Mouse (Mus musculus): Measurements from ENCODE around the gene A230072I06Rik. TPM values are rescaled to one million over a fixed set of nuclear protein-coding genes. Genes with fewer than 3 reads are reported as not detected.

The A230072I06Rik gene
- polyA plus RNA-seq (2012; ENCODE audit: insufficient read depth, insufficient read length, missing spikeins), result not detected in 2 replicates

DNA sequence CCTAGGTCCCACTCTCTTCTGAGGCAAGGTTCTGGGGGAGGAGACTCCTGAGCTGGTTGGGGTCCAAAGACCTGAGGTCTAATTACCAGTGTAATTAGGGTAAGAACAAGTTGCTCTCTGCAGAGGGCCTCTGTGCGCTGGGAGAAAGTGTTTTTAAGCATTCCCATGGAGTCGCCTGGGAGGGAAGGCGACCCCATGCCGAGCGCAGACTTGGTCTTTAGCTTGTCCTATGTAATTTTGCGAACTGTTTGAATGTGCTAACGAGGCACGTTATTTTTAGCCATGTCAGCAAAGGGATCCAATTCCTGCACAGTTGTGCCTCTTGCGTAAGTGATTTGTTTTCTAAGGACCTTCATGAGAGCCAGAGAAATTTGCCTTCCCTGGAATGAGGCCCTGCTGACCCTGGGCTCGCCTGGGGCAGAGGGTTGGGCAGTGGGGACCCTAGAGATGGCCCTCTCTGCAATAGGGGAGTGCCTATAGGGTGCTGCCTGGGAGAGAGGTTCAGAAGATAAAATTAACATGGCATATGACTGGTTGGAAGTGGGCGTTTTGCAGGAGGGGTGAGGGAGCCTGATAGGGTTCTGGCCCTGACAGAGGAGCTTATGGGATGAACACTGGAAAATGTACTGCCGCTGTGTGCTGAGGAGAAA is at the start of gene A230072I06Rik:
Gene A230072I06Rik, plus strand, starts transcription at position 157 of the 650 bp plus-strand sequence.
- Histone ChIP-seq H3K27ac (replicated peaks; ENCODE audit: low read depth, low read length) (no peak within 1 kb of the TSS), H3K4me3 (ENCODE audit: insufficient read depth, low read depth, low read length) (no peak within 1 kb of the TSS), H3K4me1 (ENCODE audit: control insufficient read depth, insufficient read depth, insufficient read length, low read length) (no peaks in the 10 kb centered on the region)

DNA sequence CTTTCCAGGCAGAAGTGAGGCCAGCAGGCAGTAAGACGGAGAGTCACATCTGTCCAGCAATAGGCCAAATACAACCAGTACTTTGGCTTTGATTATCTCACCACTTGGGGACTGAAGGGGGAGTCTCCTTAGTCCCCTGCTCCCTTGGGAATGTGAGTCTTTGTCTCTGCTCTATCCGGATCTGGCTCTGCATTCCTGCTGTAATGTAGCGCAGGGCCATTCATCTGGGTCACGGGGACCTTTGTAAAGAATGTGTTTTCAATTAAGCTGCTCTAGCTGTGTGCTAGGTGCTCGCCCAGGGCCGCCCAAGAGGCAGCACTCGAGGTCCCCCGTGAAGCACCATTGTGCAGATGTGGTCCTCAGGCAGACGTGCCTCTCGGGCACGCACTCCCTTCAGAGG is 44.6 kb upstream of the A230072I06Rik start:
- no peaks in the 10 kb centered on the region for H3K4me1 ChIP-seq (ENCODE audit: control insufficient read depth, insufficient read depth, insufficient read length, low read length)
- H3K27ac ChIP-seq (replicated peaks; ENCODE audit: low read depth, low read length), result no peak overlapping the region
- no peak overlapping the region for H3K4me3 ChIP-seq (ENCODE audit: insufficient read depth, low read depth, low read length)

GRCm38 (mm10) chr8:12238775-12239174 is 39.8 kb upstream of the A230072I06Rik start:
- H3K27ac ChIP-seq (replicated peaks; ENCODE audit: low read depth, low read length), result no peak overlapping the region
- no peak overlapping the region for H3K4me3 ChIP-seq (ENCODE audit: insufficient read depth, low read depth, low read length)
- no peaks in the 10 kb centered on the region for H3K4me1 ChIP-seq (ENCODE audit: control insufficient read depth, insufficient read depth, insufficient read length, low read length)

GRCm38 (mm10) chr8:12240143-12240542 is 38.5 kb upstream of the A230072I06Rik start:
- Histone ChIP-seq H3K4me3 (ENCODE audit: insufficient read depth, low read depth, low read length) (no peak overlapping the region), H3K4me1 (ENCODE audit: control insufficient read depth, insufficient read depth, insufficient read length, low read length) (no peaks in the 10 kb centered on the region), H3K27ac (replicated peaks; ENCODE audit: low read depth, low read length) (no peak overlapping the region)

DNA sequence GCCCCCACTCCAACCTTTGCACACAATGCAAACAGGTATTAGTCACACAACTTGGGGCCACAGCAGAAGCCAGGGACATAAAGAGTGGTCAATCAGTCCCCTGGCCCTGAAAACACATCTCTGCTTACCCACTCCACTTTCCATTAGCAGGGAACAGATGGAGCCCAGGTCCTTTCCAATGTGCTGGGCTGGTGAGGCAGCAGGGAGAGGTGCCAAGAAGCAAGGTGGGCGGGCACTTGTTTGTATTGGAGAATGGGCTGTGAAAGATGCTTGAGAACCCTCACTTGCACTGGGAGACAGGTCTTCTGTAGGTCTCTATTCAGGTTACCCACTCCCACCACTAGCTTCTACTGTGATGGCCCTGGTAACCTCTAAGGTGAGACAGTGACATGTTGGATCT is 34.9 kb upstream of the A230072I06Rik start:
- no peaks in the 10 kb centered on the region for H3K4me1 ChIP-seq (ENCODE audit: control insufficient read depth, insufficient read depth, insufficient read length, low read length)
- H3K27ac ChIP-seq (replicated peaks; ENCODE audit: low read depth, low read length), result no peak overlapping the region

DNA sequence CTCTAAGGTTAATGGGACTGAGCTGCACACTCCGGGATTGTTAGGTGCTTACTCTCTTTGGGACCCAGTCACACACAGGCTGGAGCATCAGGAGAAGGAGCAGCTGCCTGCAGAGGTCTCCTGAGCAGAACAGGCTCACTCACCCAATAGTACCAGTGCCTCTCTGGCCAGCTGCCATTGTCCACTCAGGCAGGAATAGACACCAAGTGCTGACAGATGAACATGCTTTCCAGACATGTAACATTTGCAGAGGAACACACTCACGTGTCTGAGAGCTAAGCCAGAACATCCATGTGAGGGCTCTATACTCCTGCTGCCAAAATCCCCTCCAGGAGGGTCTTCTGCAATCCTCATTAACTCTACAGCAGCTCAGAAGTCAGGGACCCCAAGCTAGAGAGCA is 18.7 kb upstream of the A230072I06Rik start:
- H3K27ac ChIP-seq (replicated peaks; ENCODE audit: low read depth, low read length), result no peak overlapping the region
- H3K4me3 ChIP-seq (ENCODE audit: insufficient read depth, low read depth, low read length), result no peak overlapping the region
- no peaks in the 10 kb centered on the region for H3K4me1 ChIP-seq (ENCODE audit: control insufficient read depth, insufficient read depth, insufficient read length, low read length)

More for the DNA sequence above, 34.9 kb upstream of the A230072I06Rik start:
- H3K4me3 ChIP-seq (ENCODE audit: insufficient read depth, low read depth, low read length), result no peak overlapping the region

DNA sequence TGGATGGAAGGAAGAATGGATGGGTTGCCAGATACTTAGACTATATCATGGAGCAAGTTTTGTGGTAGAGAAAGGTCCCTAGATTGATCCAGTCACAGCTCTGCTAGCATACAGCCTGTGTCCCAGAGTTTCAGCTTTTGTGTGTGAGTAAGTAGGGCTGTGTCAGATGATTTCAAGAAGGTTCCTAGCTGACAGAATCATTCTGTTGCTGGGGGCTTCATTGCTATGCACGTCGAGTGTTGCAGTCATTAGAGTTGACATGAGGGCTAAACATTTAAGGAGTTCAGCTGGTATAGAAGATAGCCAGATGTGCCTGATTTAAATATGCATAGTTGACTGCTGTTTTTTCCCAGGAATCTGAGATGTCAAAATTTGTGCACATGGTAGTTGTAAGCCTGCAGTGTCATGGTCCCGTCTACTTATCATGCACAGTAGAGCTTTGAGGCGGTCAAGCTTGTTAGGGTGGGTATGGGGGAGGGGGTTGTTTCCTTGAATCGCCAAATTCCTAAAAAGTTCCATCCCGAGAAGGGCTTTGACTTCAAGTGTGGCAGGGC is 18.1 kb upstream of the A230072I06Rik start:
- H3K27ac ChIP-seq (replicated peaks; ENCODE audit: low read depth, low read length), result no peak overlapping the region
- no peak overlapping the region for H3K4me3 ChIP-seq (ENCODE audit: insufficient read depth, low read depth, low read length)
- no peaks in the 10 kb centered on the region for H3K4me1 ChIP-seq (ENCODE audit: control insufficient read depth, insufficient read depth, insufficient read length, low read length)

- no peaks in the 10 kb centered on the region for H3K4me1 ChIP-seq (ENCODE audit: control insufficient read depth, insufficient read depth, insufficient read length, low read length)
- H3K4me3 ChIP-seq (ENCODE audit: insufficient read depth, low read depth, low read length), result no peak overlapping the region
- no peak overlapping the region for H3K27ac ChIP-seq (replicated peaks; ENCODE audit: low read depth, low read length)
Measured at GRCm38 (mm10) chr8:12261556-12261955, 17.1 kb upstream of the A230072I06Rik start.

- Histone ChIP-seq H3K27ac (replicated peaks; ENCODE audit: low read depth, low read length) (no peak overlapping the region), H3K4me1 (ENCODE audit: control insufficient read depth, insufficient read depth, insufficient read length, low read length) (no peaks in the 10 kb centered on the region), H3K4me3 (ENCODE audit: insufficient read depth, low read depth, low read length) (no peak overlapping the region)
Measured at GRCm38 (mm10) chr8:12264996-12265395, 13.6 kb upstream of the A230072I06Rik start.

- Histone ChIP-seq H3K4me1 (ENCODE audit: control insufficient read depth, insufficient read depth, insufficient read length, low read length) (no peaks in the 10 kb centered on the region), H3K27ac (replicated peaks; ENCODE audit: low read depth, low read length) (no peak overlapping the region), H3K4me3 (ENCODE audit: insufficient read depth, low read depth, low read length) (no peak overlapping the region)
Measured at GRCm38 (mm10) chr8:12267863-12268262, 10.8 kb upstream of the A230072I06Rik start.

GRCm38 (mm10) chr8:12268306-12268829 is 10.3 kb upstream of the A230072I06Rik start:
- Histone ChIP-seq H3K27ac (replicated peaks; ENCODE audit: low read depth, low read length) (no peak overlapping the region), H3K4me1 (ENCODE audit: control insufficient read depth, insufficient read depth, insufficient read length, low read length) (no peaks in the 10 kb centered on the region), H3K4me3 (ENCODE audit: insufficient read depth, low read depth, low read length) (no peak overlapping the region)

- Histone ChIP-seq H3K4me3 (ENCODE audit: insufficient read depth, low read depth, low read length) (no peak overlapping the region), H3K27ac (replicated peaks; ENCODE audit: low read depth, low read length) (no peak overlapping the region), H3K4me1 (ENCODE audit: control insufficient read depth, insufficient read depth, insufficient read length, low read length) (no peaks in the 10 kb centered on the region)
Measured at GRCm38 (mm10) chr8:12279482-12280192, 1.0 kb downstream of the A230072I06Rik start.

- Histone ChIP-seq H3K27ac (replicated peaks; ENCODE audit: low read depth, low read length) (no peak overlapping the region), H3K4me3 (ENCODE audit: insufficient read depth, low read depth, low read length) (no peak overlapping the region), H3K4me1 (ENCODE audit: control insufficient read depth, insufficient read depth, insufficient read length, low read length) (no peaks in the 10 kb centered on the region)
Measured at GRCm38 (mm10) chr8:12282128-12282527, 3.5 kb downstream of the A230072I06Rik start.

DNA sequence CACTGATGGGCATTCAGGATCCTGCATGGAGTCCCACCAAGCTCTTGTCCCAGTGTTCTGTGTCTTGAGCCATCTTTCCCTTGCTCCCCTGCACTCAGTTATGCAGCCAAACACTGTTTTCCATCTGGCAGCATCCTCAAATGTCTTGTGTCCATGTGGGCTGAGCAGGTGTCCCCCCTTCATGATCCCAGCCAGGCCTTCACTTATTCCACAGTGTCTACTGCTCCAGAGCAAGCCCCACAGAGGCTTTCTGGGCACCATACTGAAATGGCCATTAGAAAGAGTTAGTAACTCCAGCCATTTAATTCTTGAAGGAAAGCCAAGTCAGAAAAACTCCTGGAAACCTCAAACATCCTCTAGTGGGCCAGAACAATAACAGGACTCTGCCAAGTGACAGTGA is 11.9 kb downstream of the A230072I06Rik start:
- Histone ChIP-seq H3K4me3 (ENCODE audit: insufficient read depth, low read depth, low read length) (no peak overlapping the region), H3K27ac (replicated peaks; ENCODE audit: low read depth, low read length) (no peak overlapping the region), H3K4me1 (ENCODE audit: control insufficient read depth, insufficient read depth, insufficient read length, low read length) (no peaks in the 10 kb centered on the region)

DNA sequence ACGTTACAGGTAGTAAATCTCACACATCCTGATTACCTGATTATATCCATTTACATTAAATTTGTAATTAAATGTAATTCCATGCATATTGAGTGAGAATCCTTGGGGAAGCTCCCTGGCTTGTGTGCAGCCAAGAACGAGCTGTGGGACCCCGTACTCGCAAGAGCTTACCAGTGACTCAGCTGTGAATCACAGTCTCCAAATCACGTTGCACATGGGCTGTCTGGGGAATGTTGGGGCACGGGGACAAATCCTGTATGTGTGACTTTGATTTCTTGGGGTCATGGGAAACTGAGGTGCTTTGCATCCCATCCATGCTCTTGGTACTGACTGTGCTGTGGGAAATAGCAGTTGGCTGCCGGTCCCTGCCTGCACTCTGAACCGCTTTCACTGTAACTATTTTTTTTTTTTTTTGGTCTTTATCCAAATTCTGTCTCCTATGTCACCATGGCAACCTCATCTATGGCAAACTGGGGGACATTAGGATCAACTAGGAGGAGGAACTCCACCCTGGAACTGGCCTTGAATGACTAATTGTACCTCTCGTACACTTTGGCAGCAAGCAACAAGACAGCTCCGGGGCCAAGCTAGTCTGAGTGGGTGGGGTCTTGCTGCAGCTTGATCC is 19.8 kb downstream of the A230072I06Rik start:
- Histone ChIP-seq H3K27ac (replicated peaks; ENCODE audit: low read depth, low read length) (no peak overlapping the region), H3K4me1 (ENCODE audit: control insufficient read depth, insufficient read depth, insufficient read length, low read length) (no peaks in the 10 kb centered on the region), H3K4me3 (ENCODE audit: insufficient read depth, low read depth, low read length) (no peak overlapping the region)

All from brown adipose tissue, adult 24 weeks (tissue).